Mouse (Mus musculus) ES-E14 (cell line): ENCODE results near the gene Ntn1. TPM values are rescaled to one million over a fixed set of nuclear protein-coding genes. Genes with fewer than 3 reads are reported as not detected.

Source experiments
- DNase-seq: peaks from one replicate; pipeline ENCODE4 v3.0.0-alpha.2; 2013; ENCODE audit warnings: low read depth, low spot score
- H3K27ac ChIP-seq: 2 replicates; pipeline ENCODE4 v1.5.1; 2012; ENCODE audit warnings: low read depth, mild to moderate bottlenecking, low read length, moderate library complexity, mixed read lengths; ENCODE audit not compliant: poor library complexity, insufficient read depth, severe bottlenecking
- H3K36me3 ChIP-seq: 2 replicates; pipeline ENCODE4 v1.6.1; 2012; ENCODE audit warnings: mild to moderate bottlenecking, low read length, moderate library complexity, mixed read lengths; ENCODE audit not compliant: control insufficient read depth, poor library complexity, insufficient read depth, severe bottlenecking
- H3K4me1 ChIP-seq, 2 experiments: fragments of 150-350 bp in 1 of 2; sonication (generic) in 1 of 2; 2 replicates each; pipeline ENCODE4 v1.6.1; 2012; ENCODE audit warnings: low read length in 2 of 2, mild to moderate bottlenecking in 1 of 2, mixed read lengths in 1 of 2; ENCODE audit not compliant: control insufficient read depth in 2 of 2, insufficient read depth in 2 of 2, poor library complexity in 1 of 2
- H3K4me3 ChIP-seq, 2 experiments: fragments of 150-350 bp in 1 of 2; sonication (generic) in 1 of 2; 2 replicates each; pipeline ENCODE4 v1.5.1; 2012; ENCODE audit warnings: low read length in 2 of 2, low read depth in 1 of 2, mild to moderate bottlenecking in 1 of 2, mixed read lengths in 1 of 2; ENCODE audit not compliant: insufficient read depth in 1 of 2, poor library complexity in 1 of 2, severe bottlenecking in 1 of 2
- H3K9ac ChIP-seq: 2 replicates; pipeline ENCODE4 v1.6.1; 2012; ENCODE audit warnings: low read depth, mild to moderate bottlenecking, low read length, mixed read lengths; ENCODE audit not compliant: poor library complexity, insufficient read depth, severe bottlenecking
- H3K9me3 ChIP-seq: fragments of 150-350 bp; sonication (generic); 2 replicates; pipeline ENCODE4 v1.6.1; 2012; ENCODE audit warnings: low read depth, mild to moderate bottlenecking, low read length; ENCODE audit not compliant: control insufficient read depth, insufficient read depth
- CHD2 ChIP-seq: IDR thresholded peaks from 2 replicates; pipeline ENCODE4 v1.6.1; 2014; ENCODE audit warnings: mild to moderate bottlenecking, low read depth, low read length, inconsistent platforms
- HCFC1 ChIP-seq: IDR thresholded peaks from 2 replicates; pipeline ENCODE4 v1.6.1; 2012; ENCODE audit warnings: low read length, inconsistent platforms, borderline replicate concordance; ENCODE audit not compliant: insufficient read depth
- MAFK ChIP-seq: IDR thresholded peaks from 2 replicates; pipeline ENCODE4 v1.6.1; 2014; ENCODE audit warnings: mild to moderate bottlenecking, low read depth, low read length, inconsistent platforms; ENCODE audit not compliant: insufficient read depth
- ZC3H11A ChIP-seq: IDR thresholded peaks from 2 replicates; pipeline ENCODE4 v1.6.1; 2012; ENCODE audit warnings: low read depth, mild to moderate bottlenecking, inconsistent platforms, low read length, borderline replicate concordance
- ZNF384 ChIP-seq: IDR thresholded peaks from 2 replicates; pipeline ENCODE4 v1.6.1; 2012; ENCODE audit warnings: low read depth, low read length, inconsistent platforms
- in situ Hi-C, 2 experiments: fragments of 600-800 bp; cut with MboI; formaldehyde crosslinking; loops; one replicate each; pipeline ENCODE4 v1.15.1; 2025; ENCODE audit warnings: low sequenced_read_pairs in 2 of 2, inconsistent platforms in 1 of 2; ENCODE audit not compliant: unreplicated experiment in 2 of 2
- total RNA-seq: library from RNA; depleted of rRNA; stranded (reverse); fragments of 300-350 nt; gene quantifications from 2 replicates; pipeline ENCODE4 v1.2.3, GENCODE M21; 2012

Ntn1 gene
- total RNA-seq, 1 experiment: 22.6 TPM

DNA sequence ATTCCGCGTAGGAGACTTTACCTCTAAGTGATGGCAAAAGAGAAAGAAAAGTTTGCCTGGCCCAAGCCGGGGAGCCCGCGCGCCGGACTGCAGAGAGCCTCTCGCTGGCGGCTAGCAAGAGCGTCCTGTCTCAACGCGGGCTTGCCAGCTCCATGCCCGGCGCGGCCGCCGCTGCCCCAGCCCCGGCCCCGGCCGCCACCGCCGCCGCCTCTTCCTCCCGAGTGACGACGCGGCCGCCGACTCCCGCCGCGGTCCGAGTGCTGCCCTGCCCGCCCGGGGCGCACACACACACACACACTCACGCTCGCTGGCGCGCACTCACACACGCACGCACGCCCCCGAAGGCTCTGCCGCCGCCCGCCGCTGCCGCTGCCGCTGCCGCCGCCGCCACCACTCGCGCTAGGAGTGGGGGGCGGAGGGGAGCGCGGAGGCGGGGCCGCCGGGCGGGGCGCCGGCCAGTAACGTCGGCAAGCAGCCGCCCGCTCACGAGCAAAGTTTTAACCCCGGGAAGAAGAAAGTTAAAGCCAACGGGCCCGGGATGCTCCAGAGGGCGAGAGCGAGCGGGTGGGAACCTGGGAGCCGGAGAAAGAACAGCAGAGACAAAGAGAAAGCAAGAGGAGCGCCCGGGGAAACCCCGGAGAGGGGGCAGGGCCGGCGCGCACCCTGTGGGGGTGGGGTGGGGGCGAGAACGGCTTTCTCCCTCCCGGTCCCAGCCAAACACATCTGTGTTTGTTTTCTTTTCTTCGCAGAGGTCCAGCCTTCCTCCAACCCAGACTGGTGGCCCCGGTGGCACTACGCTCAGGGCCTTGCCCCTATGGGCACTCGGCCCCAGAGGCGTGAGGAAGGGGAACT, 13.8 kb downstream of the Ntn1 start:
- TF ChIP-seq MAFK (no peak), ZNF384 (no peak), ZC3H11A (no peak), CHD2 (no peak)
- H3K27ac ChIP-seq: peak overlapping the region; percentile 35; the same call in 1 of the 2 replicates
- in situ Hi-C loops: no loop called here
- H3K9me3 ChIP-seq: no peaks in the 10 kb centered on the region
- peak overlapping the region; percentile 65 to 80 for H3K4me3 ChIP-seq
- peaks cover 10% of the 10 kb centered on the region; the same call in 1 of the 2 replicates for H3K36me3 ChIP-seq
- H3K4me1 ChIP-seq: peaks cover 0 to 35% of the 10 kb centered on the region in 2 experiments; a peak in 2 of 4 replicates
- H3K9ac ChIP-seq: peak overlapping the region; percentile 57
- peak; percentile 40 for DNase-seq

DNA sequence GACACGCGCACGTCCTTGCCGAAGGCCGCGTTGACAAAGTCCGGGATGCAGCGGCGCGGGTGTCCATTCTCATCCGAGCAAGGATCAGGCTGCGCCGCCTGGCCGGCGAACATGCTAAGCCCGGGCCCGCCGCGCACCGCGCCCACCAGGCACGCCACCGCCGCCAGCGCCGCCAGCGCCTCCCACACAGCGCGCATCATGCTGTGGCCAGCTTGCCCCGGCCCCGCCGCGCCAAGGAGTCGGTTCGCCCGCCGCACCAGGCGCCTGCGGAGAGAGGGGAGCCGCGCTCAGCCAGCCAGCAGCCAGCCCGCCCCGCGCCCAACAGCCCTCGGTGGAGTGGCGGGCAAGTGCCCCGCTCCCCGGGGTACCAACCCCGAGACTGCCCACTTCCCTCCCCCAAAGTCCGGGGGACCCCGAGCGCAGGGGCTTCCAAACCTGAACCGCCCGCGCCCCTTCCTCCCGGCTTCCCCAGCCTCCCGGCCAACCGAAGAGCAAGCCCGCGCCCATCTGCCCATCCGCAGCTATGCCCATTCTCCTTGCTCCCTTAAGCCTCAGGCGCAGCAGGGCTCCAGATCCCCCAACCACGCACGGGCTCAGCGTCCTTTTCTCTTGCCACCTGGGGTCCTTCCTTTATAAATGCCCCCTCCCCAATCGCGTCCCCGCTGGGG, 14.6 kb downstream of the Ntn1 start:
- peak overlapping the region; percentile 57 for H3K9ac ChIP-seq
- no peaks in the 10 kb centered on the region for H3K9me3 ChIP-seq
- in situ Hi-C loops: no loop called here
- peaks cover 0 to 29% of the 10 kb centered on the region in 2 experiments; a peak in 2 of 4 replicates for H3K4me1 ChIP-seq
- peaks cover 15% of the 10 kb centered on the region; the same call in 1 of the 2 replicates for H3K36me3 ChIP-seq
- no peak for DNase-seq
- peak overlapping the region; percentile 65 to 80 for H3K4me3 ChIP-seq
- no peak for TF ChIP-seq ZNF384
- no peak for TF ChIP-seq MAFK
- TF ChIP-seq HCFC1: no peak
- no peak for TF ChIP-seq CHD2
- TF ChIP-seq ZC3H11A: no peak
- no peak overlapping the region for H3K27ac ChIP-seq

GRCm38 (mm10) chr11:68385021-68385821, 15.4 kb downstream of the Ntn1 start:
- TF ChIP-seq ZNF384: no peak
- no peak for TF ChIP-seq CHD2
- no peak for TF ChIP-seq MAFK
- TF ChIP-seq ZC3H11A: no peak
- TF ChIP-seq HCFC1: no peak
- DNase-seq: no peak
- H3K36me3 ChIP-seq: peaks cover 15% of the 10 kb centered on the region; the same call in 1 of the 2 replicates
- H3K9me3 ChIP-seq: no peaks in the 10 kb centered on the region
- H3K9ac ChIP-seq: peak overlapping the region; percentile 57
- peaks cover 0 to 22% of the 10 kb centered on the region in 2 experiments; a peak in 2 of 4 replicates for H3K4me1 ChIP-seq
- peak overlapping the region; percentile 65 to 80 for H3K4me3 ChIP-seq
- in situ Hi-C loops: no loop called here
- H3K27ac ChIP-seq: no peak overlapping the region

- Histone ChIP-seq H3K9me3 (no peaks in the 10 kb centered on the region), H3K27ac (no peak overlapping the region), H3K36me3 (peaks cover 17% of the 10 kb centered on the region; the same call in 1 of the 2 replicates), H3K9ac (peak overlapping the region; percentile 57), H3K4me1 (peaks cover 0 to 19% of the 10 kb centered on the region in 2 experiments; a peak in 2 of 4 replicates), H3K4me3 (peak overlapping the region; percentile 65 to 80; a peak in 3 of 4 replicates)
- in situ Hi-C loops: no loop called here
- no peak for DNase-seq
- TF ChIP-seq ZNF384 (no peak), HCFC1 (no peak), ZC3H11A (no peak), MAFK (no peak), CHD2 (no peak)
Measured at GRCm38 (mm10) chr11:68384592-68385020, 16.0 kb downstream of the Ntn1 start.
